Mouse (Mus musculus) spleen, adult 18-20 months (tissue): ENCODE data around the gene Ccdc146.
A peak's percentile ranks its signal among the peaks of the same experiment; 100 is the strongest.

Source experiments
- DNase-seq, 2 experiments: peaks; one replicate each; pipeline ENCODE4 v3.0.0; 2022; ENCODE audit warnings: mixed read lengths in 2 of 2

Ccdc146 gene

DNA sequence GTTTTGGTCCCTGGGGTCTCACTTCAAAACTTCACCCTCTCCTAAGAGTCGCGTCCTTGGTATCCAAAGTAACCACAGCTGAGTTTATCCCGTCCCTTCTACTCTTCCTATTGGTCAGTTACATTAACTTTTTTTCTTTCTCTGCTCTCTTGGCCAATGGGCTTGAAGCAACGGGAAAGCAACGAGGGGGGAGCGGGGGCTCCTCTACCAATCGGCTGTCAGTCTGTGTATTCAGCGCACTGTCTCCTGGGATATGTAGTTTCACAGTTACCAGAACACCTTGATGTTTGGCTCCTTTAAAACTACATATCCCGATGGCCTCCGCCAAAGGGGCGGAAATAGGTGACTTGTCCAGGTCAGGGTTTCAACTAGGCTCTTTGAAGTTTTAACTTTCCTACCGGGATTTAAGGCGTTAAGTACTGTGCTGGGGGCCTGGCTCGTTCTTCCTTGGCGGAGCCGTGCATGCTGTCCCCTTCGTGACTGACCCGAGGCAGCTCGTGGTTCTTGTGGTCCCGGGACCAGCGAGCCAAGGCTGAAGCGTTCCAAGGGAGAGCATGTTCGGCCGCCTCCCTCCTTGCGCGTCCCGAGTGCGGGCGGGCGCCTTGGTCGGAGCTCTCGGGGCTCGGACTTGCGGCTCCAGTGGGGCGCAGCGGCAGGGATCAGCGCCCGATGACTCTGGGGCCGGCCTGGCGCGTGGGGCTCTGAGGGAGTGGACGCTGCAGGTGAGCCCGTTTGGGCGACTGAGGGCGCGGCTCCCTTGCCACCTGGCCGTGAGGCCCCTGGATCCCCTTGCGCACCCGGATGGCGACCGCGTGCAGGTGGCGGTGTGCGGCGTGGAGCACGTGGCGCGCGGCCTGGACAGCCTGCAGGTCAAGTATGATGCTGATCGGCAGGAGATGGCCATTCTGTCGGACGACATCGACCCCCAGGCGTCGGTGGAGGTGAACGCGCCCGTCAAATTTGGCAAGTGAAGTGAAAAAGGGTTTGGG lies at the start of gene Ccdc146, which contains the start of gene Fam185a:
Ccdc146 (minus strand) TSS at position 64 of the 989 bp plus-strand sequence.
Fam185a (plus strand) TSS at position 345 of the 989 bp plus-strand sequence.
- peak; percentile 82 to 84 for DNase-seq

DNA sequence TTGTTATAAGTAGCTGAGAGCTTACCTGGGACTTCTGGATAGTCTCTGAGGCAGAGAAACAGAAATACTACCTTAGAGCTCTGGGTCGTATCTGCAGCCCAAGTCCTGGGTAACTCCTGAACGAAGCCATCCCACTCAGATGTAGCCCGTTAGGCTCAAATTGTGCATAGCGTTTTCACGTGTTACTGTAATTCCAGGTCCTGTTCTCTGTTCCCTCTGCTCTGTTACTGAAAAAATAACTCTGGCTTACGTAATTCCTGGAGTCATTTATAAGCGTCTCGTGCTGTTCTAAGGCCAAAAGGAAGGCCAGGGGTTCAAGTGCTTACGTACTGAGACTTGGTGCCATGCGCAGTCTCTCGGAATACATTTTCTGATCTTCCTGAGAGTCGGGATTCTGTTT lies 43.6 kb upstream of the Ccdc146 start:
- no peak for DNase-seq

DNA sequence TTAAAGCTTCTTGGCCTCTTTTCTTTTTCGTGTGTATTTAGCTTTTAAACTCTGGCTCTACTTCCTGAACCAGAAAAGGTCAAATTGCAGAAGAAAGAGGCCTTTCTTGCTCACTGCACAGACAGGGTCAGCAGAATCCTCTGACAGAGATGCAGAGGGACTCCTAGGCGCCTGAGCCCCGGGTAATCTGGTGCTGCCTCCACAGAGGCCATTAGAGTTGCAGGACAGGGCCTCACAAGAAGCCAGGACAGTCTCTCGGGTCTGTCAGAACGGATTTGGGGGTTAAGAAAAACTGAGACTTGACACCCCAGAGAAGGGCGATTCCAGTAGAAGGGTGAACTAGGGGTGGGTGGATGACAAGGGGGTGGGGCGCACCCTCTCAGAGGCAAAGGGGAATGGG lies 42.9 kb upstream of the Ccdc146 start:
- no peak for DNase-seq

DNA sequence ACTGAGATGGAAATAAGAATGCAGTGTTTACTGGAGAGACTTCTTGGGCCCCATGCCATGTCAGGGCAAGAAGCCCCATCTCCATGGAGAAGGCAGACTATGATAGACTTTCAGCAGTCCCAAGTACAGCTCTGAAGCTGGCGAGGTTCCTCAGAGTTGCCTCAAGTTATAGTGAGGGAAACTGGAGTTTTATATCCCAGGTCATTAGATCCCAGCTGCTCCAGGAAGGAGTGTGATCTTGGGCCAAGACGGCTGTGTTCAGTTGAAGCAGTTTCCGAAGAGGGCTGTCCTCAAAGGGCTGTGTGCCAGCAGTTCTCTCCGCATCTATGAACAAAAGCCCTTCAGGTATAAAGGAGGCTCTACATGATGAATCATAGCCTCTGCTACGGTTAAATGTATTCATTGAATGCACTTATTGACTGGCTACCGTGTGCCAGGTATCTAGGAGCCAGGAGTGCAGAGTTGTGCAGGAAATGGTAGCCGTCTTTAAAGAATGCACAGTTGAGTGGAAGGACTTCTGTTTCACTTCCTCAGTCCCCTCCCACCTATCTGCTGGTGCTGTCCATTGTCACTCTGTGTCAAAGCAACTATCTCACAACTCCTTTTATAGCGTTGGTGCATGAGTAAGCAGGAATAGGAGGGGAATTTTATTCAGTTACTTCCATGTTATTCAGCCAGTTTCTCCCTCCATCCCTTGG lies 16.5 kb upstream of the Ccdc146 start:
- no peak for DNase-seq

DNA sequence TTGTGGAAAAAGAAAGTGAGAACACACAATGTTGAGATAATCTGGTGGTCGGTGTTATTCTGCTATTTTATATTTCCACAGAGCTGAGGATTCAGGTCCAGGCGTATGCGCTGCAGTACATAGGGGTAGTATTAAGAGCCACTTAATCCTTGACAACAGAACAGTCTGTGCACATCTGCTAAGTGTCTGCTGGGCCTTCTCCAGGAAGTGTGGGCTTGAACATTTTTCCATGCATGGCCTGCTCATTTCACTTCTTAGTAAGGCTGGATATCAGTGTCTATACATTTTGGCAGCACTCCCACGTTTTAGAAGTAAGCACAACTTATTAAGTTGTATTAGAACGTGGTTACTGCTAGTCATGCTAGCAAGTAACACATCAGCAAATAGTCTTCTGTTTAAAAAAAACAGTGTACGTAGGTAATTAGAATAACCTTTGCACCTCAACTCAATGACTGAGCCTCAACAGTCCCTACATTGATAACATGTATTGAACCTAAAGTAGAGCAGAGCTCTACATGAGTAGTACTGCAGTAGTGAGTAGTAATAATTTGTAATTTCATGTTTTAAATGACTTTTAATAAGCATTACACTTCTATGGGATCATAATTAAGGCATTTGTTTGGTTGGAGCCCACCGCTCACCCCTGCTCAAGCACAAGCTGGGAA lies 15.1 kb upstream of the Ccdc146 start:
- DNase-seq = no peak

DNA sequence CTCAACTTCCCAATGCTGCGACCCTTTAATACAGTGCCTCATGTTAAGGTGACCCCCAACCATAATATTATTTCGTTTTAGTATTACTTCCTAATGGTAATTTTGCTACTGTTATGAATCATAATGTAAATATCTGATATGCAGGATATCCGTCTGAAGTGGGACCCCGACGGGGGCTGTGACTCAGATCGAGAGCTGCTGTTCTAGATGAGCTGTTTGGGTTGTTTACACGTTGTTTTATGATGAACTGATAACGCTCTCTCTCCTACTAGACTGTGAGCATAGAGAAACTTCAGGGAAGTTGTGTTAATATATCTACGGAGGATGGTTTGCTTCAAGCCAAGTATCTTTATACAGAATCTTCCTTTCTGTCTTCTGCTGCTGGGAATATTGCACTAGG lies 14.0 kb upstream of the Ccdc146 start:
- DNase-seq = no peak

DNA sequence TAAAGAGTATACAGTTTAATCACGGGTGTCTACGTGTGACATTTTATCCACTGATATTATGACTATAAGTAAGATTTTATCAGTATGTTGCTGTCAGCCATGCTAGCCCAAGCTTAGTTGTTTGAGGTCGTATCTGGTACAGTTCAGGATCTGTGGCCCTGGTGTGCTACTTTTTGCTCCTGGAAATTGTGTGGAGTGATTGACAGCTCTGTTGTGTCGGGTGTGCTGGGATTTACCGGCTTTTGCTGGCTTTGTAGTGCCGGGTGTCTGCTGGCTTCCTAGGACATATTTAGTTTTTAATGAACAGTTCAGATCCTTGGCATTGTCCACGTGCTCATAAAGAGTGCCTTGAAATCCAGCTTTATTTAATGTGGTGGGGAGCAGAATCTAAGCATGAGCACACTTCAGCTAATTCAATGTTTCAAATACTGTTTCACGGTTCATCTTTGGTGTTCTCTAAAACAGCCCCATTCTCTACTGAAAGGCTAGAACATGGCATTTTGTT lies 12.0 kb upstream of the Ccdc146 start:
- DNase-seq = no peak

DNA sequence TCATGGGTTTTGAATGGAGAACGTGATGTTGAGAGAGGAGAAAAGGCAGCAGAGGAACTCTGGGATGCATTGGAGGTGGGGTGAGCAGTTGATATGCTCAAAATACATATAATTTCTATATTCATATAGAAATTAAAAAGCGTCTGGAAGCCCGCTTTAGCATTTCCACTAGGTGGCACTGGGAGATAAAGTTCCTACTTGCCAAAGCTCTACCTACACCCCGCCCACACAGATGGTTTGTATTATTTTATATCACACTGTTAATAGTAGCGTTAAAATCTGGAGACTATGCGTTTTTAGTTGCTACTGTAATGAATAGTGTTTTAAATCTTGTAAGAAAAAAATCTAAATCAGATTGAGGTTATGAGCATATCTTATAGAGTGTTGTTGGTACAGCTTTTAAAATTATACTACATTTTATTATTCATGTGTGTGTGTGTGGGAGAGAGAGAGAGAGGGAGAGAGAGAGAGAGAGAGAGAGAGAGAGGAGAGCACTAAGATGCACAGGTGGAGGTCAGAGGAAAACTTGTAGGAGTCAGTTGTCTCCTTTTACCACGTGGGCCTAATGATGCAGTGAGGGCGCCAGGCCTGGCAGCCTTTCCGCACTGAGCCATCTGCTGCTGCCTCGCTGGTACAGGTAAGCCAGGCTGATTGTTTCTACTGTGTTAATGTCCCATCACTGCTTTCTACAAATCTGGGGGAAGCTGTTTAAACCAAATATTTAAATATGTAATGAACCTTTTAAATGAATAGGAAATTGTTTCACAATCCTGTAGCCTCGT lies 9.9 kb upstream of the Ccdc146 start:
- DNase-seq = no peak

DNA sequence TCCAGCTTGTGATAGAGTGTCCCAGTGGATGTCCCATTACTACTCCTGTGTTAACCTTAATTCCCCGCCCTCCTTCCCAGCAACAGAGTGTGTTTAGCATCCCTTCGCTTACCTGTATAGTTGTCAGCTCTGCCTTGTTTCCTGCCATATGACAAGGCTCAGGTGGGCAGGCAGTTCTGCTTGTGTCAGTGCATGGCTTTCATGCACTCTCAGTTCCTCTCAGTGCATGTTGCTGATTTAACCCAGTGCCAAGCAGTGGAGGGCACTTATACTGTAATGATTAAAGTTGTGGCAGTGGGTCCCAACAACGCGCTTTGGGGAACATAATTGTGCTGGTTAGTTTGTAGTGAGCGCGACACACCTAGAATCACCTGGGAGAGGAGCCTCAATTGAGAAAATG lies 2.2 kb upstream of the Ccdc146 start:
- DNase-seq = no peak

DNA sequence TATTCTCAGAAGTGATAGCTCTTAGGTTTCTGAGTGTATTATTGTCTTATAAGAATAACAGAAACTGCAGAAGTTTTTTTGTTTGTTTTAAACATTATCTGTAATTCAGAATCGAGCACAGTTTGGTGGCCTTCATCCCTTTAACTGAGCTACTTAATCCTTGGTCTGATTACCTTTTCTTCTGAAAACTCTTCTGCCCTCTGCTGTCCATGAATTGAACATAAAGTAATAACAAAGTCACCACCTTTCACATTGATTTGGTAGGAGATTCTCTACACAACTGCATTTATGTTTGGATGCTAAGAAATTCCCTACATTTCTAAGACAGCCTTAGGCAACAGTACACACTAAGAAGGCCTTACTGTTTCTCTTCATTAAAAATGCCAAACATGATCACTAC lies 3.9 kb downstream of the Ccdc146 start:
- DNase-seq = no peak

DNA sequence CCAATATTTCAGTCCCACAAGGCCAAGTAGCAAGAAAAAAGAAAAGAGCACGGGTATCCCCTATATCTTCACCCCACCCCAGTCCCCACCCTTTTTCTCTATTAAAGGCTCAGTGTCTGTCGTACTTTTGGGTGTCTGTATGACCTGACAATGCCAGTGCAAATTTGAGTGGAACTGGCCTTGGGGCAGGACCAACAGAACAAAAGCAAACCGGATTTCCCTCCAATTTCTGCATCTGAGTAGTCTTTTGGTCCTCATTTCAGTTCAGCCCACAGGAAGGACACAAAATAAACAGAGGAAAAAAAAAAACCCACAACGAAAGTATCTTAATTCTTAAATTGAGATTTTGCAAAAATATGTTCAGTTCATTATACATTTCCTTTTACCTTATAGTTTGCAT lies 5.9 kb downstream of the Ccdc146 start:
- no peak for DNase-seq

DNA sequence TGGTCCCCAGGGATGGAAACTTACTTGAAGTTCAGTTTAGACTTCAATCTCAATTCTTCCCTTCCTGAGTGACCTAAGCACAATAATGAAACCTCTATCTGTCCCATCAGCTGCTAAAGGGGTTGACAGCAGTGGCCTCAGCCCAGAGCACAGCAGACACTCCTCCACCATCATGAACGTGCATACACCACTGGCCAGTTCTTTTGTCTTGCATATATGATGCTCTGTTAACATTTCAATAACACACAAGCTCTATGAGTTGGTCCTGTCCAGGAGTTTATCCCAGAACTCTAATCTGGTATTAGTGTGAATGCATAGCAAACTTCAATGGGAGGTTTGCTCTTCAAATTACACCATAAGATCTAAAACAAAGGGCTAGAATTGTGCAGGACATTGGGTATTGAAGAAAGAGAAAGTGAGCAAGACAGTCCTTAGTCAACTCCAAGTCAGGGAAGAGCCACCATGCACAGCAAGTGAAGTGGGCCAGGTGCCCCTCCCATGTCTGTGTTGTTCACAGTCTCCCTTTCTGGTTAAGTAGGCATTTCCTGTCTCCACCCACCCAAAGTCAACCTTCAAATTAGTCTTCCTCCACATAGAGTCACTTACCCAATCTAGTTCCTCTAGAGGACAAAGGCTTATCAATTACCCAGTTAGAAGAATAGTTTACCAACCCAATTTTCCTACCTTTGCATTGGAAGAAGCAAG lies 10.2 kb downstream of the Ccdc146 start:
- DNase-seq = peak in 1 of 2 experiments; percentile 27

DNA sequence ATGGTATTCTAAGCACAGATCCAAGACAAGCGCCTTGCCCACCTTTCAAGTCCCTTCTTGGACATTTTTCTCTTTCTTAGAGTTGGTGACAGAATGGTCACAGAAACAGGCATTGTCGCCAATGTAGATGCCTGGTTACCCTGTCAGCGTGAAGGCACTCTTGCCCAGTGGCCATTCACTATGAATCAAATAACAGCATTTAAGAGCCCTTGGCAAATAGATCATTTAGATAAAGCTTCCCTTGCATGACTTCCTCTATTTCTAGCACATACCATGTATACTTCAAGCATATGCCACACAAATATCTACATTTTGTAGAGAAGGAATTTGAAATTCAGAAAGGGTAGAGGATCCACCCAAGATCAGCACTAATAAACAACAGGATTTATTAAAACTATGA lies 11.2 kb downstream of the Ccdc146 start:
- no peak for DNase-seq

DNA sequence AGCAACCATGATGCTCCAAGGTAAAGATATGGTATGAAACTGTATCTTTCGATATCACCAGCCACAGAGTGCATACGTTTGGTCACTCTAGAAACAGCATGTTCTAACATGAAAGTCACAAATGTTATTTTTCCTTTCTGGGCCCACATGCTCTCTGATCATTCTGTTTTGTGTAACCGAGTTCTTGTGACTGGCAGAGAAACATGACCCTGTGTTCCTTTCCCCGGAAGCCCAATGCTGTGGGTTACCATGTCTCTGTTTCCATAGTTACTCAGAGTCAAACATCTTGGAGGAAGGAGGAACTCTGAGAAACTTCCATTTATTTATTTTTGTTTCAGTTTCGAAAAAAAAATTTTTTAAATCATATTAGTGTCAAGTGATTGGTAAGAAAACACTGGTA lies 12.4 kb downstream of the Ccdc146 start:
- DNase-seq = no peak

DNA sequence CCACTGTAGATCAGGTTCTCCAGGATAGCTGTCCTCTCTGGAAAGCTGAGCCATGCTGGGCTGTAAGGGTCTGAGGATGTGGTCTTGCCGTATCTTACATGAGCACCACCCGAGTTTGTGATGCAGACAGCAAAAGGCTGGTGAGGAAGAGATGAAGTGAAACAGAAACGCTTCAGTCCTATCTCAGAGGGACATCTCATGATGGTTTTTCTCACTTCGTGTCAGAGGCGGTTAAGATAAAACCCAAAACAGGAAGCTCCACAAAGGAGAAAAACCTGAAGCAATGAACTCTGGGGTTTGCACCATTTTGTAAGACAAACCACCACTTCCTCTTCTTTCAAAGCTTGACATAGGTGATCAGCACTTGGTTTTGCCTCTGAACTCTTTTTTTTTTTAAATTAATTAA lies 13.2 kb downstream of the Ccdc146 start:
- DNase-seq = peak; percentile 45 to 54

DNA sequence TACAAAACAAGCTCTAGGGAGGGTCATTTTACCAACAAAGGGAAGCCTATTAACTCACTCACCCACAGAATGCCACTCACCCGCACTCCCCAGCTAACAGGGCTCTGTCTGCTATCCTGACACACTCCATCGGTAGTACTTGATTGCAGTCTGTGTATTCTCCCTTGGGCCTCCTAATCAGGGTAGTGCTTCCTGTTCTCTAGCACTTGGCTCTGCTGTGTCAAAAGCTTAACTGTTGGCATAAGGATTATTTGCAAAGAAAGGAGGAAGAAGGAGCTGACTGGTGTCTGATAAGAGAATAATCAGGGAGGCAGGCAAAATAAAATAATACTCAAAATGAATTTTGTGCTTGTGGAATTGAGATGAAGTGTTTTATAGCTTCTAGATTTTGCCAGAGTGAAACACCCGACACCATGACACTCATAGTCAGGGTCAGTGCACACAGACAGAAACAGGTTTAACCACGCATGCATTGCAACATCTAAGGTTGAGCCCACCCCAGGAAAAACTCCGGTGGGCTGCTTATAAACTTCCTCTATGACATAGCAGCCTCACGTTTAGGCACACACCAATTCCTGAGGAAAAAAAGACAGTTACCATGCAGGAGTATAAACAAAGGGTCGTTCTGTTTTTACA lies 29.2 kb downstream of the Ccdc146 start:
- DNase-seq = no peak

DNA sequence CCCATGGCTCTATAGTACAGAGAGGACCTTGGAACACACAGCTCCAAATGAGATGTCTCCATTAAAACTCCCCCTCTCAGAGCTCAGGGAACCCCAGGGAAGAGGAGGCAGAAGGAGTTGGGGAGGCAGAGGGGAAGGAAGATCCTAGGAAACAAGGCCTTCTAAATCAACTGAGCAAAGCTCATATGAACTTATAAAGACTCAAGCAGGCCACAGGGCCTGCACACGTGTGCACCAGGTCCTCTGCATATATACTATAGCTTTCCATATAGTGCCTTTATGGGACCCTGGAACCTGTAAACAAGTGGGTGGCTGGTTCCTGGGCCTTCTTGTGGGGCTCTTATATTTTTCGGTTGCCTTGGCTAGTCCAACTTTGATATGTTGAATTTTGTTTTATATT lies 29.9 kb downstream of the Ccdc146 start:
- DNase-seq = no peak

DNA sequence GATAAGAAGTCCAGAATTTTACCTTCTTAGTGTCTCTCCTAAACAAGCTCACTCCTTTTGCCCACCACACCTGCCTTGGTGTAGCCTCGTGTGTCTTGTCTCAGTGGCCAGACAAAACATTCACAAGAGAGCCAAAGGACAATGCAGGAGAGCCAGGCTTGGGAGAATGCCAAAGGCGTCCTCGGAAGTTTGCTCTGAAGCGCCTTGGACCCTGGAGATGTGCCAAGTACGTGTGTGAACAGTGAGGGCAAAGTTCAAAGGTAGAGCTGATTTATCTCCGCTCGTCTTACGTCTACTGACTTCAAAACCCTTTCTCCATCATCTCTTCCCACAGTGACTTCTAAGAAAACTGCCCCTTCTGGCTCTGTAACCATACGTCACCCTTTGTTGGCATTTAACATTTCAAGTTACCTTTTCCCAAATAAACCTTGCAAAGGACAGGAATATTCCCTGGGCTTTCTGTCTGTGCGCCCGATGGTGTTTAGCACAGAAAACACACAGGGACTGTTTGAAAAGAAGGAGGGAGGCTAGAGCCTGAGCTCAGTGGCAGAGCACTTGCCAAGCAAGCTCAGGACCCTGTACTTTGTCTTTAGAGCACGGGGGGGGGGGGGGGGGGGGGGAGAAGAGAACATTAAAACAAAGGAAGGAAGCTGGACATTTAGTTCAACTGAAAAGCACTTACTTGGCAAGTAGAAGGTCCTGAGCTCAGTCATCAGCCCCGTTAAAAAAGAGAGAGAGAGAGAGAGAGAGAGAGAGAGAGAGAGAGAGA lies 32.7 kb downstream of the Ccdc146 start:
- DNase-seq = no peak

DNA sequence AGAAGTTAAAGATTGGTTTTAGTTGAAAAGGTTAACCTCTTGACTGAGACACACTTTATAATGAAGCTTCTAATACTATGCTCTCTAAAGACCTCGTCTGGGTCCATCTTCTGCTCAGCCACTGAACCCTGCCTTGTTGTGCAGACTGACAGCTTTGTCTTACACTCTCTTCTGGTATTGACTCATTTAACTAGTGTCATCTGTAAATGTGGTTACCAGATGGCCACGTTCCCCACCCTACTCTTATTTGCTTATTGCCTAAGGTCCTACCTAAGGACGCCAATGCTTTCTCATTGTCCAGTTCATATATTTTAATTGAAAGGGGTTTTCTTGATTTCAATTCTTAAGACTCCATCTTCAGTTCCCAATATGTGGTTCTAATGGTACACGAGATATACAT lies 35.6 kb downstream of the Ccdc146 start:
- DNase-seq = no peak

DNA sequence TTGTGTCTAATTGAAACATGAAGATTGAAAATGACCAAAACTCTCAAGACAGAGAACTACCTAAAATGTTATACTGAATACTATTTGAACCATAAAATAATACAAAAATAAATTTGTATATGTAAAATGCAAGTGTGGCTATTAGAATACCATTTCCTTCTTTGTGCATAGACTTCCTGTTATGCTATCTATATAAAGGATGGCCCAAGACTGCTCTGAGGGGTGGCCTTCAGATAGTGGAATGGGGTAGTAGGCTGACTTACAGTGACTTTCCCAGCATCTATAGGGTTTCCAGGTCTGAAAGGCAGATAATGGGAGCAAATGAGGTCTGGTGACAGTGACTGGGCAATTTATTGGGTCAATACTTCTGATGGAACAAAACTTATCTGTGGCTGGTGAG lies 37.1 kb downstream of the Ccdc146 start:
- no peak for DNase-seq
